8 mouse cellular contexts compared by ENCODE assay signal in the genomic region with DNA sequence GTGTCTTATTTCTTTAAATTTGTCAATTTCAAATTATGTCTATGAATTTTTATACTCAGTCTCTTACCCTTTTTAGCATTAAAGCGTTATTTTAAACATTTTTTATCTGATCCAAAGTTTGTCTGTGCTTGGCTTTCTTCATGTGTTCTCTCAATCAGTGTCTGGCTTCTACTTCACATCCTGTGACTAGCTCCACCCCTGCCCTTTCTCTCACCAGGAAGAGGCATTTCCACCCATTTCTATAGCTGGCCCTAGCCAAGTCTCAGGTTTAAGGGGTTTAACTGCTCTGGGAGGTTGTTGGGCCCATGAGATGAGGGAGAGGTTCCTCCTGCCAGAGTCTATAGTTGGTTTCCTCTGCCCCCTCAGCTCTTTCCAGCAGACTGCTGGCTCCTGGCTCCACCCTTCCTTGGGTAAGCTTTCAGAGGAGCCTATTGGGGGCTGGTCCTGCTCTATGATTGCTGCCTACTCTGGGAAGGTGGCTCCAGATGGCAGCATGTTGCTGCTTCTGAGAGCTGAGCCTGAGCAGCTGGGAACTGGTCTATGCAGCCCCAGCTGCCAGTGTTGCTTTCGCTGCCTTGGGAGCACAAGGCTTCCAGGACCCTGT. TPM values are rescaled to one million over a fixed set of nuclear protein-coding genes. Genes with fewer than 3 reads are reported as not detected.
DNase-seq lines count a peak whose midpoint lies in the region; ATAC-seq and TF ChIP-seq lines count a peak whose summit lies in the region.

No protein-coding gene starts in this region.

- H3K27me3 ChIP-seq in liver, embryonic 13.5 days = no peaks in the 10 kb centered on the region
- H3K27me3 ChIP-seq in myocyte (ENCODE audit: control insufficient read depth, insufficient read depth, insufficient read length) = no peaks in the 10 kb centered on the region

- peaks cover 94% of the 10 kb centered on the region for H3K79me2 ChIP-seq in myocyte (ENCODE audit: control insufficient read depth, insufficient read depth)

- ATAC-seq in cerebellum, adult (ENCODE audit: insufficient number of reproducible peaks, low FRiP score, low TSS enrichment) = 0 out of 2 replicates have a peak, but pooled peaks have one; percentile 36
- peak; percentile 77 for ATAC-seq in liver, embryonic 13.5 days (ENCODE audit: low read depth)

- H3K4me1 ChIP-seq in liver, embryonic 13.5 days (replicated peaks) = peaks cover 32% of the 10 kb centered on the region

- peaks cover 4% of the 10 kb centered on the region; the same call in 1 of the 2 replicates for H3K36me3 ChIP-seq in liver, embryonic 13.5 days
- no peaks in the 10 kb centered on the region for H3K36me3 ChIP-seq in myocyte (ENCODE audit: control insufficient read depth, insufficient read depth)

- H3K27ac ChIP-seq in liver, embryonic 13.5 days = peak overlapping the region; percentile 69

- no peak overlapping the region for H3ac ChIP-seq in myocyte (ENCODE audit: control insufficient read depth, insufficient read length)

- peak overlapping the region; percentile 39; the same call in 1 of the 2 replicates for H3K9ac ChIP-seq in liver, embryonic 13.5 days

- no peak for DNase-seq in cerebellum, adult 9-10 months
- peak; percentile 38 for DNase-seq in c-Kit-positive CD71-negative TER-119-negative erythroid progenitor cells, embryonic 14.5 days (ENCODE audit: low read depth)
- peak; percentile 31 for DNase-seq in heart, adult 8-10 months (ENCODE audit: low spot score)
- peak; percentile 22 to 42 for DNase-seq in kidney, postnatal 4 days
- peak; percentile 24 for DNase-seq in liver, embryonic 13.5 days
- DNase-seq in ovary, postnatal 36 days (ENCODE audit: low spot score) = no peak

- TF ChIP-seq POLR2A in myocyte (IDR thresholded peaks at IDR 0.05; ENCODE audit: insufficient read length, low read depth) = no peak

- peak overlapping the region; percentile 32; the same call in 1 of the 2 replicates for H3K4me2 ChIP-seq in liver, embryonic 13.5 days
- no peak overlapping the region for H3K4me2 ChIP-seq in myocyte (ENCODE audit: low read depth)

- H3K9me3 ChIP-seq in liver, embryonic 13.5 days (replicated peaks) = no peaks in the 10 kb centered on the region

- H3K4me3 ChIP-seq in liver, embryonic 13.5 days (replicated peaks) = no peak overlapping the region; the same call in 1 of the 2 replicates
- no peak overlapping the region for H3K4me3 ChIP-seq in myocyte

- 49% methylated on average over 2 of the region's 2 CpGs for WGBS in liver, embryonic 13.5 days (ENCODE audit: insufficient replicate concordance)

TF ChIP-seq in myocyte, 11 proteins besides CTCF, POLR2A, EP300 and RAD21:
- TF ChIP-seq POLR2AphosphoS2 (IDR thresholded peaks at IDR 0.05; ENCODE audit: insufficient read length, low read depth) (no peak), MYOD1 (IDR thresholded peaks at IDR 0.05; ENCODE audit: control insufficient read depth in 1 of 3, insufficient read length in 2 of 3, low read depth in 2 of 3) (peak in 2 of 3 experiments; percentile 26 to 54), MYOG (IDR thresholded peaks at IDR 0.05; ENCODE audit: control insufficient read depth in 1 of 3, insufficient read depth in 1 of 3, insufficient read length in 2 of 3, low read depth in 2 of 3) (peak in 1 of 3 experiments; percentile 76), E2F4 (IDR thresholded peaks at IDR 0.05; ENCODE audit: insufficient read depth) (no peak)

RNA-seq across cellular contexts. Expression of gene Dnajc5, which starts 17.3 kb away (rescaled TPM):
- 10 to 100 TPM; 57.8 to 71.4 (median 65.0) TPM for total RNA-seq in heart, adult 8-10 months (2022)
- polyA plus RNA-seq in liver, embryonic 13.5 days (2015; fragmentation: Nextera tagmentation; extraction: Ambion mirVana) = 29.6 and 35.7 TPM in 2 replicates
- polyA plus RNA-seq in myocyte (2012; fragmentation: generic; extraction: Trizol) = 67.7 TPM

RNA-seq across cellular contexts. Expression of gene Tpd52l2, which starts 40.6 kb away (rescaled TPM):
- total RNA-seq in heart, adult 8-10 months (2022) = 10 to 100 TPM; 65.6 to 72.6 (median 66.5) TPM
- 83.0 and 87.8 TPM in 2 replicates for polyA plus RNA-seq in liver, embryonic 13.5 days (2015; fragmentation: Nextera tagmentation; extraction: Ambion mirVana)
- 108 TPM for polyA plus RNA-seq in myocyte (2012; fragmentation: generic; extraction: Trizol)

RNA-seq across cellular contexts. Expression of gene Abhd16b, which starts 44.5 kb away (rescaled TPM):
- not detected for total RNA-seq in heart, adult 8-10 months (2022)
- 0.06 TPM in 2 replicates for polyA plus RNA-seq in liver, embryonic 13.5 days (2015; fragmentation: Nextera tagmentation; extraction: Ambion mirVana)
- 0.06 TPM for polyA plus RNA-seq in myocyte (2012; fragmentation: generic; extraction: Trizol)

RNA-seq across cellular contexts. Expression of gene Uckl1, which starts 47.1 kb away (rescaled TPM):
- 10 to 100 TPM; 26.8 to 39.2 (median 35.0) TPM for total RNA-seq in heart, adult 8-10 months (2022)
- polyA plus RNA-seq in liver, embryonic 13.5 days (2015; fragmentation: Nextera tagmentation; extraction: Ambion mirVana) = 19.8 and 22.1 TPM in 2 replicates
- 53.4 TPM for polyA plus RNA-seq in myocyte (2012; fragmentation: generic; extraction: Trizol)

RNA-seq across cellular contexts. Expression of gene Prpf6, which starts 54.1 kb away (rescaled TPM):
- total RNA-seq in heart, adult 8-10 months (2022) = 10 to 100 TPM; 34.3 to 42.6 (median 35.0) TPM
- polyA plus RNA-seq in liver, embryonic 13.5 days (2015; fragmentation: Nextera tagmentation; extraction: Ambion mirVana) = 33.6 and 37.3 TPM in 2 replicates
- polyA plus RNA-seq in myocyte (2012; fragmentation: generic; extraction: Trizol) = 46.0 TPM

Comparison
In these comparisons a context has a peak if more than half of its experiments do, and no peak if none do; other contexts are left out.
1. DNase-seq: peak in c-Kit-positive CD71-negative TER-119-negative erythroid progenitor cells, embryonic 14.5 days (single experiment), heart, adult 8-10 months (single experiment), kidney, postnatal 4 days (2 of 2) and liver, embryonic 13.5 days (single experiment); none in cerebellum, adult 9-10 months (single experiment) and ovary, postnatal 36 days (single experiment).